Mouse (Mus musculus): Measurements from ENCODE around the gene Shtn1. TPM values are rescaled to one million over a fixed set of nuclear protein-coding genes. Genes with fewer than 3 reads are reported as not detected.

The Shtn1 gene
- polyA plus RNA-seq, 1 experiment from 2014 or later: 11.5 TPM

DNA sequence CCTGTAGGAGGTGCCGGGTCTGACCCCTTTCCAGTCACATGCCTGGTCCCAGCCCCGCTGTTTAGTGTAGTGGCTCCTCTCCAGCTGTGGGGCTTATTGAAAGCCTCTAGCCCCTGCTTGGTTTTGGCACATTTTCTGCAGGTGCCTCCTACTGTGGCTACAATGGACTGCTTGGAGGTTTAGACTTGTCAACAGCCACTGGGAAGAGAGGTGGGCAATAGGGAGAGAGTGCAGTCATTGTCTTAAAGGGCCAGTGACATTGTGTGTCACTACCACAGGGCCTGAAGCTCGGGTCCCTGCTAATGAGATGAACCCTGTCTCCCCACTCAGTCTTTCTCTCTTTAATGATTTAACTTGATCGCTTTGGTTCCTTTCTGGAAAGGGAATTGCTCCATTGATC, 142.8 kb downstream of the Shtn1 start:
- Histone ChIP-seq H3K27ac (ENCODE audit: low read length) (no peak overlapping the region), H3K4me2 (ENCODE audit: low read depth, low read length) (no peak overlapping the region), H3K27me3 (ENCODE audit: control insufficient read depth, insufficient read depth, low read length) (peaks cover 22% of the 10 kb centered on the region), H3K36me3 (ENCODE audit: control insufficient read depth, insufficient read depth, low read length) (no peaks in the 10 kb centered on the region), H3K4me3 (replicated peaks; ENCODE audit: low read length) (no peak overlapping the region), H3K9ac (ENCODE audit: low read length) (no peak overlapping the region), H3K4me1 (ENCODE audit: control insufficient read depth, insufficient read depth, low read length) (peaks cover 3% of the 10 kb centered on the region; the same call in 1 of the 2 replicates), H3K9me3 (replicated peaks; ENCODE audit: control insufficient read depth, low read length) (no peaks in the 10 kb centered on the region)
- ATAC-seq (ENCODE audit: insufficient read depth, low FRiP score): no peak
- 35% methylated on average over 4 of the region's 4 CpGs for WGBS

GRCm38 (mm10) chr19:58931081-58931800, 144.7 kb downstream of the Shtn1 start:
- 33% methylated on average over 16 of the region's 16 CpGs for WGBS
- H3K4me3 ChIP-seq (replicated peaks; ENCODE audit: low read length): no peak overlapping the region
- no peak overlapping the region for H3K9ac ChIP-seq (ENCODE audit: low read length)
- H3K27ac ChIP-seq (ENCODE audit: low read length): no peak overlapping the region
- H3K4me1 ChIP-seq (ENCODE audit: control insufficient read depth, insufficient read depth, low read length): peaks cover 3% of the 10 kb centered on the region; the same call in 1 of the 2 replicates
- no peaks in the 10 kb centered on the region for H3K36me3 ChIP-seq (ENCODE audit: control insufficient read depth, insufficient read depth, low read length)
- peaks cover 22% of the 10 kb centered on the region for H3K27me3 ChIP-seq (ENCODE audit: control insufficient read depth, insufficient read depth, low read length)
- H3K4me2 ChIP-seq (ENCODE audit: low read depth, low read length): no peak overlapping the region
- ATAC-seq (ENCODE audit: insufficient read depth, low FRiP score): no peak
- no peaks in the 10 kb centered on the region for H3K9me3 ChIP-seq (replicated peaks; ENCODE audit: control insufficient read depth, low read length)

Other genes starting within 250 kb of the Shtn1 start
- 0.21 and 0.51 TPM in 2 replicates for gene Eno4, start 132.7 kb downstream of the Shtn1 start, polyA plus RNA-seq (2015; fragmentation: Nextera tagmentation; extraction: Ambion mirVana)
- gene Hspa12a, start 132.4 kb downstream of the Shtn1 start, polyA plus RNA-seq (2015; fragmentation: Nextera tagmentation; extraction: Ambion mirVana): 5.4 and 6.0 TPM in 2 replicates
- not detected in 2 replicates for gene Vax1, start 94.0 kb upstream of the Shtn1 start, polyA plus RNA-seq (2015; fragmentation: Nextera tagmentation; extraction: Ambion mirVana)
- gene Kcnk18, start 143.1 kb upstream of the Shtn1 start, polyA plus RNA-seq (2015; fragmentation: Nextera tagmentation; extraction: Ambion mirVana): not detected in 2 replicates
- gene Slc18a2, start 184.8 kb upstream of the Shtn1 start, polyA plus RNA-seq (2015; fragmentation: Nextera tagmentation; extraction: Ambion mirVana): 12.2 and 13.5 TPM in 2 replicates
- gene Rps12-ps3, start 246.2 kb upstream of the Shtn1 start, polyA plus RNA-seq (2015; fragmentation: Nextera tagmentation; extraction: Ambion mirVana): 24.4 and 42.3 TPM in 2 replicates

All from stomach, embryonic 16.5 days (tissue).